Mouse (Mus musculus): ENCODE measurements around the gene Kdm1a.

Kdm1a gene

GRCm38 (mm10) chr4:136602568-136602967 is at the start of gene Kdm1a:
Gene Kdm1a (minus strand): TSS chr4:136602723.
- ChIA-PET POLR2A (interaction anchor here (0.6 to 7.8 kb wide), 19 partner anchors 10 to 568 kb away, joined by 3 to 82 read pairs (median 4); partner anchors contain the start of gene 6030445D17Rik (in 2 of the 4)), CTCF (interaction anchor here in 2 of 4 experiments (0.6 to 1.8 kb wide), 8 partner anchors 11 to 373 kb away, joined by 3 to 9 read pairs (median 4); partner anchors contain the start of gene Lactbl1 (in 1 of the 2))

GRCm38 (mm10) chr4:136651882-136652527 is 49.5 kb upstream of the Kdm1a start:
- ChIA-PET CTCF (interaction anchor here (0.6 to 2.7 kb wide), 48 partner anchors 10 to 513 kb away, joined by 3 to 16 read pairs (median 4); partner anchors contain the start of gene Lactbl1 (in 1 of the 4)), POLR2A (interaction anchor here in 2 of 4 experiments (0.6 to 1.7 kb wide), 7 partner anchors 11 to 330 kb away, joined by 3 to 8 read pairs (median 3); no protein-coding TSS in a partner anchor)

GRCm38 (mm10) chr4:136651357-136651811 is 48.9 kb upstream of the Kdm1a start:
- CTCF ChIA-PET: interaction anchor here (0.5 to 2.9 kb wide), 51 partner anchors 10 to 544 kb away, joined by 3 to 18 read pairs (median 4); partner anchors contain the start of gene Lactbl1 (in 1 of the 4)
- POLR2A ChIA-PET: interaction anchor here in 2 of 4 experiments (0.6 to 1.7 kb wide), 5 partner anchors 227 to 330 kb away, joined by 3 to 8 read pairs (median 3); no protein-coding TSS in a partner anchor

- POLR2A ChIA-PET: interaction anchor here in 2 of 4 experiments (0.6 kb wide), 2 partner anchors 117 to 208 kb away, joined by 3 to 4 read pairs; no protein-coding TSS in a partner anchor
- CTCF ChIA-PET: interaction anchor here in 3 of 4 experiments (0.6 to 2.9 kb wide), 13 partner anchors 15 to 457 kb away, joined by 3 to 18 read pairs (median 4); no protein-coding TSS in a partner anchor
Measured at GRCm38 (mm10) chr4:136650261-136650660, 47.7 kb upstream of the Kdm1a start.

- ChIA-PET POLR2A (interaction anchor here in 2 of 4 experiments (0.6 kb wide), 2 partner anchors 116 to 208 kb away, joined by 3 to 4 read pairs; no protein-coding TSS in a partner anchor), CTCF (interaction anchor here in 3 of 4 experiments (0.6 to 2.9 kb wide), 24 partner anchors 11 to 457 kb away, joined by 3 to 18 read pairs (median 4); no protein-coding TSS in a partner anchor)
Measured at GRCm38 (mm10) chr4:136649480-136650196, 47.1 kb upstream of the Kdm1a start.

GRCm38 (mm10) chr4:136648922-136649479 is 46.5 kb upstream of the Kdm1a start:
- ChIA-PET POLR2A (interaction anchor here in 1 of 4 experiments (0.6 to 0.7 kb wide), 2 partner anchors 48 to 186 kb away, joined by 3 read pairs; no protein-coding TSS in a partner anchor), CTCF (interaction anchor here (0.6 to 2.9 kb wide), 60 partner anchors 8 to 542 kb away, joined by 3 to 18 read pairs (median 3); partner anchors contain the start of gene Zbtb40 (in 1 of the 4))

- ChIA-PET POLR2A (interaction anchor here in 3 of 4 experiments (0.7 to 1.6 kb wide), 7 partner anchors 18 to 265 kb away, joined by 3 to 4 read pairs (median 3); partner anchors contain the start of gene Kdm1a (in 1 of the 3)), CTCF (interaction anchor here in 3 of 4 experiments (0.9 to 2.3 kb wide), 6 partner anchors 9 to 670 kb away, joined by 3 to 12 read pairs (median 3); no protein-coding TSS in a partner anchor)
Measured at GRCm38 (mm10) chr4:136638890-136639289, 36.4 kb upstream of the Kdm1a start.

- CTCF ChIA-PET: interaction anchor here in 3 of 4 experiments (0.6 to 2.3 kb wide), 18 partner anchors 10 to 670 kb away, joined by 3 to 12 read pairs (median 3); partner anchors contain the start of gene Asap3 (in 1 of the 3)
Measured at GRCm38 (mm10) chr4:136638230-136638750, 35.8 kb upstream of the Kdm1a start.

GRCm38 (mm10) chr4:136637563-136638229 is 35.2 kb upstream of the Kdm1a start:
- CTCF ChIA-PET: interaction anchor here in 3 of 4 experiments (0.6 to 2.3 kb wide), 15 partner anchors 11 to 458 kb away, joined by 3 to 12 read pairs (median 3); partner anchors contain the start of gene Asap3 (in 1 of the 3)
- POLR2A ChIA-PET: interaction anchor here (0.6 to 1.6 kb wide), 16 partner anchors 9 to 410 kb away, joined by 3 to 5 read pairs (median 3); partner anchors contain the start of genes Htr1d (in 1 of the 4) and Zbtb40 (in 1 of the 4)

More at GRCm38 (mm10) chr4:136638230-136638750, 35.8 kb upstream of the Kdm1a start:
- POLR2A ChIA-PET: interaction anchor here (0.6 to 1.6 kb wide), 17 partner anchors 9 to 410 kb away, joined by 3 to 5 read pairs (median 3); partner anchors contain the start of genes Htr1d (in 1 of the 4), Kdm1a (in 1 of the 4) and Zbtb40 (in 1 of the 4)

GRCm38 (mm10) chr4:136636983-136637562 is 34.5 kb upstream of the Kdm1a start:
- POLR2A ChIA-PET: interaction anchor here in 3 of 4 experiments (0.6 to 1.4 kb wide), 7 partner anchors 10 to 338 kb away, joined by 3 to 4 read pairs (median 3); no protein-coding TSS in a partner anchor
- CTCF ChIA-PET: interaction anchor here in 3 of 4 experiments (0.7 to 2.3 kb wide), 14 partner anchors 11 to 344 kb away, joined by 3 to 12 read pairs (median 4); no protein-coding TSS in a partner anchor

GRCm38 (mm10) chr4:136636511-136636910 is 34.0 kb upstream of the Kdm1a start:
- ChIA-PET CTCF (interaction anchor here in 2 of 4 experiments (0.7 to 1.9 kb wide), 8 partner anchors 11 to 345 kb away, joined by 3 to 8 read pairs (median 4); no protein-coding TSS in a partner anchor), POLR2A (interaction anchor here in 2 of 4 experiments (0.6 to 1.0 kb wide), 4 partner anchors 17 to 339 kb away, joined by 3 to 4 read pairs (median 3); no protein-coding TSS in a partner anchor)

- ChIA-PET POLR2A (interaction anchor here in 2 of 4 experiments (0.7 to 1.0 kb wide), 3 partner anchors 17 to 339 kb away, joined by 3 read pairs; no protein-coding TSS in a partner anchor), CTCF (interaction anchor here in 2 of 4 experiments (0.8 to 1.9 kb wide), 5 partner anchors 10 to 211 kb away, joined by 3 to 8 read pairs (median 4); no protein-coding TSS in a partner anchor)
Measured at GRCm38 (mm10) chr4:136635995-136636394, 33.5 kb upstream of the Kdm1a start.

- POLR2A ChIA-PET: interaction anchor here in 3 of 4 experiments (0.5 to 0.7 kb wide), 5 partner anchors 87 to 712 kb away, joined by 3 to 5 read pairs (median 3); no protein-coding TSS in a partner anchor
- CTCF ChIA-PET: interaction anchor here in 2 of 4 experiments (0.7 to 1.6 kb wide), 2 partner anchors 10 to 226 kb away, joined by 3 to 5 read pairs; no protein-coding TSS in a partner anchor
Measured at GRCm38 (mm10) chr4:136631237-136631994, 28.9 kb upstream of the Kdm1a start.

- CTCF ChIA-PET: interaction anchor here in 2 of 4 experiments (0.5 to 1.4 kb wide), 3 partner anchors 7 to 61 kb away, joined by 3 to 4 read pairs (median 3); no protein-coding TSS in a partner anchor
- POLR2A ChIA-PET: no interaction called here
Measured at GRCm38 (mm10) chr4:136626590-136626989, 24.1 kb upstream of the Kdm1a start.

- CTCF ChIA-PET: interaction anchor here (0.5 to 2.4 kb wide), 25 partner anchors 9 to 465 kb away, joined by 3 to 10 read pairs (median 4); partner anchors contain the start of gene Kdm1a (in 1 of the 4)
Measured at GRCm38 (mm10) chr4:136622388-136622787, 19.9 kb upstream of the Kdm1a start, which contains the start of gene Lactbl1. Gene Lactbl1 (plus strand): TSS chr4:136622621.

More at GRCm38 (mm10) chr4:136622388-136622787, 19.9 kb upstream of the Kdm1a start, which contains the start of gene Lactbl1:
- POLR2A ChIA-PET: interaction anchor here in 3 of 4 experiments (0.9 to 1.6 kb wide), 6 partner anchors 12 to 208 kb away, joined by 3 to 4 read pairs (median 4); partner anchors contain the start of genes Luzp1 (in 1 of the 3) and Tex46 (in 1 of the 3)
